Mouse (Mus musculus): Measurements from ENCODE around the gene Zbtb7b.

Zbtb7b gene

GRCm38 (mm10) chr3:89388901-89389740 lies 5.5 kb downstream of the Zbtb7b start:
- no peak for DNase-seq (ENCODE audit: low read depth, low spot score)

DNA sequence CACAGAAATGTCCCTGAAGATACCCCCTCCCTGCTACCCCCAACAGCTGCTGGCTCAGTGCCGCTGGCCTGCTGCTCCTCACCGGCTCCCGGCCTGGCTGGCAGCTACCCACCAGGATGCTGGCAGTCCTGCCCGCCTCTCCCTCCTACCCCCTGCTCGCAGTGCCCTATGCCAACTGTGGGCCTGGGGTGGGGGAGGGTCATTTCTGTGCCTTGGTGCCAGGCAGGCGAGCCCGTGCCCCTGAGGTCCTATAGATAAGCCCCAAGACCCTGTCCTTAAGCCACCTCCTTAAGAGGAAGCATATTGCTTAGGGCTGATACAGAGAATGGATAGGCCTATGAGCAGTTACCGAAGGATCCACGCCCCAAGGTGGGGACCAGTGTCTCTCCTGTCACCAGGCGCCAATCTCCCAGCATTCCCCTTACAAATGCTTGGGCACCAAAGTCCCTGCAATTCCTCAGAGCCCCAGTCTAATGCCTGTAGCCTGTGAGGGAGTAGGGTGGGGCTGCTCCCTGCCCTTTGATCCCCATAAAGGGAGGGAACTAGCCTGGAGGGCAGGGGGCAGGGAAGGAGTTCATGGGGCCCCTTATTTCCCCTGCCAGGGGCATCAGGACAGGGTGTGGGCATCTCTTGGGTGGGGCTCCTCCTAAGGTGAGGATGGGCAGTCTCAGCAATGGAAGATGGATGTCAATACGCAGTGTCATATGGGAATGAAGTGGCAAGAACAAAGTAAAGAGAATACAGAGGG lies 6.3 kb downstream of the Zbtb7b start:
- peak; percentile 70 for DNase-seq (ENCODE audit: low read depth, low spot score)

- no peak for DNase-seq (ENCODE audit: low read depth, low spot score)
Measured at GRCm38 (mm10) chr3:89387632-89388031, 6.9 kb downstream of the Zbtb7b start.

- DNase-seq (ENCODE audit: low read depth, low spot score) = no peak
Measured at GRCm38 (mm10) chr3:89386438-89387420, 7.8 kb downstream of the Zbtb7b start.

DNA sequence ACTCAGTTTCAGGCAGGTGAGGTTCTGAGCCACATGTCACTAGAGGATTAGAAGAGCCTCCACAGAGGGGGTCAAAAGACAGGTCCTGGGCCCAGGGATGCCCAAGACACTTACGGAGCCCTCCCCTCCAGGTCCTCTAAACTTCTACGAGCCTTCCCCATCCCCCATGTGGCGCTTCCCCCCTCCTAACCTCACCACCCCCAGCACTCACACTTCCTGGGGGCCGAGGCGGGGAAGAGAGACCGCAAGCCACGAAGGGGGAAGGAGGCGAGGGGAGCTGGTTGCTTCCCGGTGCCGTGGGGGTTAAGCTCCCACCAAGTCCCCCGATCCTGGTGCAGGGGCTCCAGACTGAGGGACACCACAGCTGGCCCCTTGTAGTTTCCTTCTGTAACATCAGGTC lies 9.1 kb downstream of the Zbtb7b start:
- DNase-seq (ENCODE audit: low read depth, low spot score) = no peak

DNA sequence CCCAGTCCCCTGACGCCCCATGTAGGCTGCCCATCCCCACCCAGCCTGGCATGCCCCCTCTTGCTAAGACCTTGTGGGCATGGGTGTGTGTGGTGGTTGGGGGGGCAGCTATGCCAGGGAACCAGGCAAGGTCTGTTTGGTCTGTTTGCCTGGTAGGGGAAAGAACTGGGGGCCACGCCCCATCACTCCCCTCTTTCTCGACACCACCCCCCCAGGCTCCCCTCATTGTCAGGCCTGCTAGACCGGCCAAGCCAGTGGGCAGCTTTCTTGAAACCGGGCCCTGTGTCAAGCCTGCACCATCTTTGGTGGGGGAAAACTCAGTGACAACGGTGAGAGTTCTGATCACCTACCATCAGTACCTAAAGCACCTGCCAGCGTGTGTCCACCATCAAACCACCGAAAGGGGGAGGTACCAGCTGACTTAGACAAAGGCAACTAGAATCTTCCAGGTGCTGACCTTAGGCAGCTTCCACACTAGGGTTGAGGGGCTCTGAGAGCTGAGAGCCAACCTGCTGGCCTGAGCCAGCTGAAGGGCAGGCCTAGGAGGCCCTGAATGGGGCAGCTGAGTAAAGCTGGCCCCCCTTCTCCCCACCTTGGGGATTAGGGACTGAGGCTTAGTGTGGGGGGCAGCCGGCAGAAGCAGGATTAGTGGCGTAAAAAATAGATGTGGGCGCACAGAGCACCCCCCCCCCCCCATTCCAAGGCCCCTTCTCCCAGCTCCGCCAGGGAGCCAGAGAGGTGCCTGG lies 10.1 kb downstream of the Zbtb7b start:
- DNase-seq (ENCODE audit: low read depth, low spot score) = no peak

- no peak for DNase-seq (ENCODE audit: low read depth, low spot score)
Measured at GRCm38 (mm10) chr3:89383651-89384255, 10.8 kb downstream of the Zbtb7b start.

- DNase-seq (ENCODE audit: low read depth, low spot score) = no peak
Measured at GRCm38 (mm10) chr3:89382950-89383349, 11.6 kb downstream of the Zbtb7b start.

DNA sequence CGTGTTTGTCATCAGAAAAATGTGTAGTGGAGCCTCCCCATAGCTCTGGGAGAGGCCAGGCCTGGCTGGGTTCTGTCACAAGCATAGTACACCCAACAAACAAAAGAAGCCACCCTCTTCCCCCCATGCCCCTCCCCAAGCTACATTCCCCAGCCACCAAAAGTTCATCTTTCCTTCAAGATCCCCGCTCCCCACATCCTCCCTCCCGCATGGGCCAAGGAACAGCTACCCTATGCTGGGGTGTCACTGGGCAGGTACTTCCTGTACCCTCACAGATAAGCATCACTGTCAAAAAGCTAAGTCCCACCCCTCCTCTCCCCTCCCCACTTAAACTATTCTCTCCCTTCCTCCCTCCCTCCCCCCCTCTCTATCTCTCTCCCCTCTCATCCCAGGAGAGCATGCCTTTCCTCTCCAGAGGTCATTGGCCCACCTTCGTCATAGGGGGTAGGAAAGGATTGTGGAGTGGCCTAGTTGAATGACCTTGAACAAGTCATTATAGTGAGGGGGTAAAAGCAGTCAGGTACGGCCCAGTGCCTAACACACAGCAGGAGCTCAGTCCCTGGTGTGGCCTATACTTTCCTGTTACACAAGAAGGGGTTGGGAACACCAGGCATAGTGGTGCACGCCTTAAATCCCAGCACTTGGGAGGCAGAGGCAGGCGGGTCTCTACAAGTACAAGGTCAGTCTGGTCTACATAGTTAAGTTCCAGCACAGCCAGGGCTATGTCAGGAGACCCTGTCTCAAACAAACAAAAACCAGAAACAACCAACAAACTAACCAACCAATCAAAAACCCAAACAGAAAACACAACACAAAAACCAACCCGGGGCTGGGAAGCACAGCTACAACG lies 12.3 kb downstream of the Zbtb7b start:
- DNase-seq (ENCODE audit: low read depth, low spot score) = no peak

DNA sequence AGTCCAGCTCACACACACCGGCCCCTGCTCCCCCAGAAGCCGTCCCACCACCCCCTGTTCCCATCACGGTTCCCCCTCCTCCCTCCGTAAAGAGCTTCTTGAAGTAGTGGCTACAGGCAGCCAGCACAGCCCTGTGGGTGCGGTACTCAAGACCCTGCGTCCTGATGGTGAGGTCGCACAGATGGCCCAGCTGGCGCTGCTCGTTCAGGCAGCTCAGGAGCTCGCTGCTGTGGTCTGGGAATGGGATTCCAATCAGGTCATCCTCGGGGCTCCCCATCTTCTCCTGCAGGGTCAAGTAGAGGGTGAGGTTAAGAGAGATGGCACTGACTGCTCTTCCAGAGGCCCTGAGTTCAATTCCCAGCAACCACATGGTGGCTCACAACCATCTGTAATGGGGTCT lies 13.3 kb downstream of the Zbtb7b start:
- no peak for DNase-seq (ENCODE audit: low read depth, low spot score)

DNA sequence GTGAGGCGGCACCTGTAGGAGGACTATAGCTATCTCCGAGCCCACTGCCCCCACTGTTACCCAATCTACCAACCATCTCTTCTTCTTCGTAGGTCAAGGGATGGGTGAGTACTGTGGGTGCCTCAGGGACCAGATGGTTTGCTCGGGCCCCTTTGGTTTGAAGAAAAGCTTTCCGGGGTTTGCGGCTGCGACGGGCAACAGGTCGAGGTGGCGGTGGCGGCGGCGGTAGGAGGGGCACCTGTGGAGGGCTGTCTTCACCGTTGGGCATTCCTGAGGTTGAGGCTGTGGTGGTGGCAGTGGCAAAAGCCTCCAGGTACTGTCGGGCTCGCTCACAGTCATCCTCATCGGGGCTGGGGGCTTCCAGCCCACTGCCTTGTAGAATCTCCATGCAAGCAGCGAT lies 13.9 kb downstream of the Zbtb7b start:
- no peak for DNase-seq (ENCODE audit: low read depth, low spot score)

GRCm38 (mm10) chr3:89380291-89380690 lies 14.3 kb downstream of the Zbtb7b start:
- DNase-seq (ENCODE audit: low read depth, low spot score) = no peak

- no peak for DNase-seq (ENCODE audit: low read depth, low spot score)
Measured at GRCm38 (mm10) chr3:89379388-89380131, 15.0 kb downstream of the Zbtb7b start.

- DNase-seq (ENCODE audit: low read depth, low spot score) = peak; percentile 79
Measured at GRCm38 (mm10) chr3:89378394-89379067, 16.0 kb downstream of the Zbtb7b start.

DNA sequence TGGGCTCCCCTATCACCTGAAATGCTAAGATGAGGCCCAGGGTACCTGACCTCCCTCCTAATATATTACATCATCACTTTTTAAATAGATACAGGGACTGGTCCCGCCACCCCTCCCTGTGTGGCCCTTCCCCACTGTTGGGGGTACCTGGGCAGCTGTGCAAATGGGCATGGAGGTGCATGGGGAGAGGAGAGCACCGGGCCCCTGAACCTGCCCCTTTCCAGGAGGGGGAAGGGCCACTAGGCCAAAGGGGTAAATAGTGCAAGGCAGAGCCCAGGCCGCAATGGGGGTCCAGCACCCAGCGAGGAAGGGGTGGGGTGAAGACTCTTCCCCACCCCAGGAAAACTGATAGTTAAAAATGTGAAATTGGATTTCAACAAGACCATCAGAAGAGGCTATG lies 16.7 kb downstream of the Zbtb7b start:
- DNase-seq (ENCODE audit: low read depth, low spot score) = no peak

- DNase-seq (ENCODE audit: low read depth, low spot score) = no peak
Measured at GRCm38 (mm10) chr3:89373581-89374231, 20.9 kb downstream of the Zbtb7b start.

- no peak for DNase-seq (ENCODE audit: low read depth, low spot score)
Measured at GRCm38 (mm10) chr3:89367338-89367737, 27.2 kb downstream of the Zbtb7b start.

Data from skeletal muscle tissue, adult 2 months (tissue).